Mouse (Mus musculus) neural tube, embryonic 14.5 days (tissue): Measurements from ENCODE around the gene Tnfrsf13b. TPM values are rescaled to one million over a fixed set of nuclear protein-coding genes. Genes with fewer than 3 reads are reported as not detected.

Experiments
- ATAC-seq: fragments of 200-750 bp; cut with Nextera tagmentation; 2 replicates; pipeline ENCODE4 v1.8.0; 2017; ENCODE audit warnings: low read depth, mild to moderate bottlenecking, moderate TSS enrichment, moderate library complexity
- H3K27ac ChIP-seq: fragments of 300-500 bp; sonication (generic); 2 replicates; pipeline ENCODE4 v1.5.1; 2014; ENCODE audit warnings: low read depth, mild to moderate bottlenecking, control low read depth, low read length, moderate library complexity, mixed read lengths
- H3K27me3 ChIP-seq: fragments of 300-500 bp; sonication (generic); 2 replicates; pipeline ENCODE4 v1.6.1; 2014; ENCODE audit warnings: low read length; ENCODE audit not compliant: control insufficient read depth, insufficient read depth
- H3K36me3 ChIP-seq: fragments of 300-500 bp; sonication (generic); 2 replicates; pipeline ENCODE4 v1.6.1; 2014; ENCODE audit warnings: low read length, mixed read lengths; ENCODE audit not compliant: control insufficient read depth, insufficient read depth
- H3K4me1 ChIP-seq: fragments of 300-500 bp; sonication (generic); 2 replicates; pipeline ENCODE4 v1.6.1; 2014; ENCODE audit warnings: low read length; ENCODE audit not compliant: control insufficient read depth, insufficient read depth
- H3K4me2 ChIP-seq: fragments of 300-500 bp; sonication (generic); 2 replicates; pipeline ENCODE4 v1.6.1; 2014; ENCODE audit warnings: mild to moderate bottlenecking, low read depth, low read length, control low read depth
- H3K4me3 ChIP-seq: fragments of 300-500 bp; sonication (generic); 2 replicates; pipeline ENCODE4 v1.5.1; 2014; ENCODE audit warnings: low read depth, low read length, control low read depth, mixed read lengths
- H3K9ac ChIP-seq: fragments of 300-500 bp; sonication (generic); replicated peaks from 2 replicates; pipeline ENCODE4 v1.6.1; 2014; ENCODE audit warnings: low read depth, mild to moderate bottlenecking, control low read depth, low read length, mixed read lengths
- H3K9me3 ChIP-seq: fragments of 300-500 bp; sonication (generic); 2 replicates; pipeline ENCODE4 v1.6.1; 2016; ENCODE audit warnings: low read length; ENCODE audit not compliant: control insufficient read depth
- WGBS: fragments of 180-500 bp; shearing (Covaris S2); extraction: QIAGEN DNeasy Blood & Tissue Kit; methylation state at CpG from one replicate; pipeline ENCODE4 v1.1.7; 2014; 5-methylcytosine and 5-hydroxymethylcytosine counted together
- polyA plus RNA-seq: library from polyadenylated mRNA; unstranded; fragments of >200 nt; fragmentation: Nextera tagmentation; extraction: Ambion mirVana; gene quantifications from 2 replicates; pipeline ENCODE4 v1.2.1, GENCODE M21; 2014

The Tnfrsf13b gene
- polyA plus RNA-seq, 1 experiment from 2014 or later: 0.67 TPM

- H3K4me1 ChIP-seq: 0 out of 2 replicates have a peak, but pooled peaks cover 7% of the 10 kb centered on the region
- no peaks in the 10 kb centered on the region for H3K36me3 ChIP-seq
- no peak overlapping the region for H3K9ac ChIP-seq
- no peaks in the 10 kb centered on the region for H3K9me3 ChIP-seq
- ATAC-seq: no peak
- 76% methylated on average over 6 of the region's 6 CpGs for WGBS
- H3K4me2 ChIP-seq: no peak overlapping the region
- no peak overlapping the region for H3K4me3 ChIP-seq
- no peaks in the 10 kb centered on the region for H3K27me3 ChIP-seq
- H3K27ac ChIP-seq: no peak overlapping the region
Measured at GRCm38 (mm10) chr11:61142941-61143530, 16.5 kb downstream of the Tnfrsf13b start.

- Histone ChIP-seq H3K9me3 (no peaks in the 10 kb centered on the region), H3K4me1 (0 out of 2 replicates have a peak, but pooled peaks cover 7% of the 10 kb centered on the region), H3K36me3 (no peaks in the 10 kb centered on the region), H3K27me3 (no peaks in the 10 kb centered on the region), H3K4me3 (no peak overlapping the region), H3K4me2 (no peak overlapping the region), H3K9ac (no peak overlapping the region), H3K27ac (no peak overlapping the region)
- WGBS: 79% methylated on average over 7 of the region's 7 CpGs
- no peak for ATAC-seq
Measured at GRCm38 (mm10) chr11:61143564-61144469, 17.3 kb downstream of the Tnfrsf13b start.

GRCm38 (mm10) chr11:61145551-61145950, 19.0 kb downstream of the Tnfrsf13b start:
- WGBS: 67% methylated on average over 8 of the region's 8 CpGs
- ATAC-seq: no peak
- H3K27ac ChIP-seq: no peak overlapping the region

GRCm38 (mm10) chr11:61146645-61147299, 20.2 kb downstream of the Tnfrsf13b start:
- peak overlapping the region; percentile 28; the same call in 1 of the 2 replicates for H3K9ac ChIP-seq
- WGBS: 16% methylated on average over 20 of the region's 20 CpGs
- no peak overlapping the region for H3K27ac ChIP-seq
- ATAC-seq: peak; percentile 34; the same call in 1 of the 2 replicates
- peaks cover 6% of the 10 kb centered on the region; the same call in 1 of the 2 replicates for H3K36me3 ChIP-seq
- no peaks in the 10 kb centered on the region for H3K9me3 ChIP-seq
- no peaks in the 10 kb centered on the region for H3K27me3 ChIP-seq
- peak overlapping the region; percentile 62 for H3K4me2 ChIP-seq
- H3K4me1 ChIP-seq: 0 out of 2 replicates have a peak, but pooled peaks cover 7% of the 10 kb centered on the region
- peak overlapping the region; percentile 35 for H3K4me3 ChIP-seq

More at GRCm38 (mm10) chr11:61145551-61145950, 19.0 kb downstream of the Tnfrsf13b start:
- no peak overlapping the region for H3K9ac ChIP-seq
- H3K4me1 ChIP-seq: 0 out of 2 replicates have a peak, but pooled peaks cover 7% of the 10 kb centered on the region
- no peak overlapping the region for H3K4me3 ChIP-seq
- H3K27me3 ChIP-seq: no peaks in the 10 kb centered on the region
- no peaks in the 10 kb centered on the region for H3K9me3 ChIP-seq
- no peak overlapping the region for H3K4me2 ChIP-seq
- no peaks in the 10 kb centered on the region for H3K36me3 ChIP-seq

GRCm38 (mm10) chr11:61147300-61147683, 20.7 kb downstream of the Tnfrsf13b start:
- Histone ChIP-seq H3K36me3 (peaks cover 12% of the 10 kb centered on the region), H3K9ac (peak overlapping the region; percentile 28; the same call in 1 of the 2 replicates), H3K4me3 (peak overlapping the region; percentile 35), H3K9me3 (no peaks in the 10 kb centered on the region), H3K4me1 (0 out of 2 replicates have a peak, but pooled peaks cover 7% of the 10 kb centered on the region), H3K27me3 (no peaks in the 10 kb centered on the region), H3K4me2 (peak overlapping the region; percentile 62), H3K27ac (no peak overlapping the region)
- 5% methylated on average over 32 of the region's 32 CpGs for WGBS
- ATAC-seq: peak; percentile 81

- Histone ChIP-seq H3K36me3 (peaks cover 42% of the 10 kb centered on the region), H3K4me2 (no peak overlapping the region), H3K9ac (no peak overlapping the region), H3K27me3 (no peaks in the 10 kb centered on the region), H3K4me1 (0 out of 2 replicates have a peak, but pooled peaks cover 7% of the 10 kb centered on the region), H3K9me3 (no peaks in the 10 kb centered on the region), H3K27ac (no peak overlapping the region), H3K4me3 (no peak overlapping the region)
- 77% methylated on average over 6 of the region's 6 CpGs for WGBS
- ATAC-seq: no peak
Measured at GRCm38 (mm10) chr11:61150233-61151001, 23.9 kb downstream of the Tnfrsf13b start.

GRCm38 (mm10) chr11:61155727-61156126, 29.2 kb downstream of the Tnfrsf13b start:
- Histone ChIP-seq H3K27me3 (no peaks in the 10 kb centered on the region), H3K4me3 (no peak overlapping the region), H3K4me1 (no peaks in the 10 kb centered on the region), H3K27ac (no peak overlapping the region), H3K4me2 (no peak overlapping the region), H3K36me3 (peaks cover 94% of the 10 kb centered on the region), H3K9ac (no peak overlapping the region), H3K9me3 (no peaks in the 10 kb centered on the region)
- ATAC-seq: no peak
- 91% methylated on average over 2 of the region's 2 CpGs for WGBS

GRCm38 (mm10) chr11:61158141-61158540, 31.6 kb downstream of the Tnfrsf13b start:
- Histone ChIP-seq H3K27me3 (no peaks in the 10 kb centered on the region), H3K9me3 (no peaks in the 10 kb centered on the region), H3K4me3 (no peak overlapping the region), H3K4me2 (no peak overlapping the region), H3K27ac (no peak overlapping the region), H3K9ac (no peak overlapping the region), H3K36me3 (peaks cover 97% of the 10 kb centered on the region), H3K4me1 (no peaks in the 10 kb centered on the region)
- peak; percentile 28; the same call in 1 of the 2 replicates for ATAC-seq
- WGBS: 64% methylated on average over 3 of the region's 3 CpGs
